Mouse (Mus musculus): Measurements from ENCODE around the gene Klf2. TPM values are rescaled to one million over a fixed set of nuclear protein-coding genes. Genes with fewer than 3 reads are reported as not detected.

Klf2 gene
- total and polyA plus RNA-seq, 3 experiments = 0.12 to 1.4 TPM; not detected in 1

GRCm38 (mm10) chr8:72352951-72353699 is 34.3 kb downstream of the Klf2 start:
- no peak overlapping the region for H3K4me2 ChIP-seq (ENCODE audit: insufficient read depth, low read depth, poor library complexity, severe bottlenecking)
- no peaks in the 10 kb centered on the region for H3K27me3 ChIP-seq (replicated peaks)
- DNase-seq (ENCODE audit: extremely low read depth) = no peak
- dilution Hi-C loops (cut with MboI; ENCODE audit: extremely low pct_ligation_motif_present, extremely low pct_unique_long_range_greater_than_20kb, low sequenced_read_pairs) = no loop called here
- no peaks in the 10 kb centered on the region for H3K9me3 ChIP-seq (replicated peaks; ENCODE audit: low read length)
- H3K9ac ChIP-seq (ENCODE audit: insufficient read depth, low read depth) = no peak overlapping the region
- H3K27ac ChIP-seq (ENCODE audit: insufficient read depth, low read depth) = no peak overlapping the region
- H3K4me3 ChIP-seq (replicated peaks in 1 of 3; ENCODE audit: low read depth in 2 of 3, low read length in 2 of 3, poor library complexity in 1 of 3) = no peak overlapping the region
- no peaks in the 10 kb centered on the region for H3K79me2 ChIP-seq (replicated peaks; ENCODE audit: control insufficient read depth, extremely low read depth, insufficient read depth, poor library complexity, severe bottlenecking)
- TF ChIP-seq E2F4 (IDR thresholded peaks at IDR 0.05; ENCODE audit: insufficient replicate concordance, low read depth, low read length) = no peak
- no peak for TF ChIP-seq ZC3H11A (IDR thresholded peaks at IDR 0.05; ENCODE audit: low read depth, low read length)
- no peak for TF ChIP-seq MXI1 (IDR thresholded peaks at IDR 0.05; ENCODE audit: low read depth, low read length)
- TF ChIP-seq JUN (IDR thresholded peaks at IDR 0.05; ENCODE audit: insufficient read depth, low read depth, low read length) = no peak
- TF ChIP-seq ZNF384 (IDR thresholded peaks at IDR 0.05; ENCODE audit: low read depth, low read length) = no peak
- TF ChIP-seq POLR2AphosphoS2 (IDR thresholded peaks at IDR 0.05; ENCODE audit: low read depth, low read length) = no peak
- no peak for TF ChIP-seq SIN3A (IDR thresholded peaks at IDR 0.05; ENCODE audit: low read length)
- no peak for TF ChIP-seq NELFE (IDR thresholded peaks at IDR 0.05; ENCODE audit: low read depth, low read length)
- TF ChIP-seq NRF1 (IDR thresholded peaks at IDR 0.05; ENCODE audit: low read depth, low read length) = no peak
- no peak for TF ChIP-seq CHD1 (IDR thresholded peaks at IDR 0.05; ENCODE audit: low read depth, low read length)
- no peak for TF ChIP-seq MAZ (IDR thresholded peaks at IDR 0.05; ENCODE audit: low read depth, low read length)
- no peak for TF ChIP-seq BHLHE40 (IDR thresholded peaks at IDR 0.05; ENCODE audit: low read depth, low read length)
- TF ChIP-seq GABPA (IDR thresholded peaks at IDR 0.05; ENCODE audit: insufficient replicate concordance, low read depth, low read length) = no peak
- TF ChIP-seq MEF2A (IDR thresholded peaks at IDR 0.05; ENCODE audit: borderline replicate concordance, low read depth, low read length) = no peak
- H3K4me1 ChIP-seq (ENCODE audit: control insufficient read depth in 1 of 2, insufficient read depth in 2 of 2) = peaks cover 5 to 87% of the 10 kb centered on the region in 2 experiments
- peaks cover 24 to 70% of the 10 kb centered on the region in 2 experiments for H3K36me3 ChIP-seq (replicated peaks in 1 of 2; ENCODE audit: control insufficient read depth in 1 of 2, insufficient read depth in 1 of 2, low read length in 1 of 2)
- in situ Hi-C loops (cut with MboI; ENCODE audit: low pct_ligation_motif_present, low pct_unique_long_range_greater_than_20kb, low sequenced_read_pairs) = no loop called here

- peaks cover 5 to 81% of the 10 kb centered on the region in 2 experiments for H3K4me1 ChIP-seq (ENCODE audit: control insufficient read depth in 1 of 2, insufficient read depth in 2 of 2)
- no peaks in the 10 kb centered on the region for H3K79me2 ChIP-seq (replicated peaks; ENCODE audit: control insufficient read depth, extremely low read depth, insufficient read depth, poor library complexity, severe bottlenecking)
- H3K4me3 ChIP-seq (replicated peaks in 1 of 3; ENCODE audit: low read depth in 2 of 3, low read length in 2 of 3, poor library complexity in 1 of 3) = no peak overlapping the region
- H3K36me3 ChIP-seq (replicated peaks in 1 of 2; ENCODE audit: control insufficient read depth in 1 of 2, insufficient read depth in 1 of 2, low read length in 1 of 2) = peaks cover 29 to 72% of the 10 kb centered on the region in 2 experiments
- no peak for TF ChIP-seq RCOR1 (conservative IDR thresholded peaks at IDR 0.05; ENCODE audit: low read depth, low read length)
- no peak for TF ChIP-seq ZC3H11A (IDR thresholded peaks at IDR 0.05; ENCODE audit: low read depth, low read length)
- H3K27ac ChIP-seq (ENCODE audit: insufficient read depth, low read depth) = no peak overlapping the region
- DNase-seq (ENCODE audit: extremely low read depth) = no peak
- in situ Hi-C loops (cut with MboI; ENCODE audit: low pct_ligation_motif_present, low pct_unique_long_range_greater_than_20kb, low sequenced_read_pairs) = no loop called here
- H3K9me3 ChIP-seq (replicated peaks; ENCODE audit: low read length) = no peaks in the 10 kb centered on the region
- H3K4me2 ChIP-seq (ENCODE audit: insufficient read depth, low read depth, poor library complexity, severe bottlenecking) = no peak overlapping the region
- H3K9ac ChIP-seq (ENCODE audit: insufficient read depth, low read depth) = no peak overlapping the region
- no peaks in the 10 kb centered on the region for H3K27me3 ChIP-seq (replicated peaks)
- dilution Hi-C loops (cut with MboI; ENCODE audit: extremely low pct_ligation_motif_present, extremely low pct_unique_long_range_greater_than_20kb, low sequenced_read_pairs) = no loop called here
These were observed 34.8 kb downstream of the Klf2 start for GRCm38 (mm10) chr8:72353700-72354045.

Data from CH12.LX (cell line).